Mouse (Mus musculus): ENCODE measurements around the gene Cog7. TPM values are rescaled to one million over a fixed set of nuclear protein-coding genes. Genes with fewer than 3 reads are reported as not detected.

The Cog7 gene
- total RNA-seq, 2 experiments from 2014 or later = 8.2 to 9.9 TPM

DNA sequence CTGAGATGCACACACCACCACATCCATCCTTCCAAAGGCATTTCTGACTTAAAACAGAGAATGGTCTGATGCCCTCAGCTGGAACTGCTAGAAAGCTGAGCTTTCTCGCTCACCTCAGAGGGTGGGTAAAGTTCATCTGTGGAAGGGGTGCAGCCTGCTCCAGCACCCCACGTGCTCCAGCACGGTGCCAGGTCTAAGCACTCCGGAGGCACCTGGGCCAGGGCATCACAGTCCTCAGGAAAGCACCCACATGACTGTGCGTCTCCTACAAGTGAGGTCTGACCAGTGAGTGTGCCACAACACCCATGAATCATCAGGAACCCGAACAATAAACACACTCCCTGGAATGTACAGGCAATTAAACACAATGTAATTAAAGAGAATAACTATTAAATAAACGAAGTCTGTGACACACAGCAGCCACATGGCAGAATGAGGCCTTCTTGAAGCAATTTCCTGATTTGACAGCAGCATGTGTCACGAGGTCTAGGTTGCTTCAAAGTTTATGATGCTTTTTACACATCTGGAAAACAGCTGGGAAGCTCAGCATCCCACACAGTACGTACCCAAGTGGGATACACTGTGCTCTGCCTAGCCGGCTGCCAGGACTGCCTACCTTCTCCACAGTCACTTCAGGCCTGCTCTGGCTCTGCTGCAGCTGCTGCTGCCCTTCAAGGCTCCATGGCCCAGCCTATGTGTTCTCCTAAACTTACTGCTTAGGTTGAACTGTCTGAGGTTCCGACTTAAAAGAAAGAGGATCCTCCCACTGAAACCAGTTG lies 26.4 kb downstream of the Cog7 start:
- no peak for DNase-seq

DNA sequence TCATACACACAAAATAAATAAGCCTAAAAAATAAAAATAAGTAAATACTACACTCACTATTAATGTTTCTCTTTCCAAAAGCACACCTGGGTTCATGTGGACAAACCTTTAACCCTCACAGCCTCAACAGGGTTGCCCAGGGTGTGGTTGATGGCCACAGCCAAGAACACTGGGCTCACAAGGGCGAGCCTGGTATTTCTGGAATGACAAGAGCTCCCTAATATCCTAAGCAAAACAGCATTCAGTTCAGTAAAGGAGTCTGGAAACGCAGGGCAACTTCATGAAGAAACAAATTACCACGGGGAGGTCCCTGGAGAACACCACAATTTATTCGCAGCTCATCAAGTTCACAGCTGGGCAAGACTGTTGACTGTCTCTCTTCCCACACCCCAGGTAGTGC lies 34.0 kb downstream of the Cog7 start:
- DNase-seq = no peak

DNA sequence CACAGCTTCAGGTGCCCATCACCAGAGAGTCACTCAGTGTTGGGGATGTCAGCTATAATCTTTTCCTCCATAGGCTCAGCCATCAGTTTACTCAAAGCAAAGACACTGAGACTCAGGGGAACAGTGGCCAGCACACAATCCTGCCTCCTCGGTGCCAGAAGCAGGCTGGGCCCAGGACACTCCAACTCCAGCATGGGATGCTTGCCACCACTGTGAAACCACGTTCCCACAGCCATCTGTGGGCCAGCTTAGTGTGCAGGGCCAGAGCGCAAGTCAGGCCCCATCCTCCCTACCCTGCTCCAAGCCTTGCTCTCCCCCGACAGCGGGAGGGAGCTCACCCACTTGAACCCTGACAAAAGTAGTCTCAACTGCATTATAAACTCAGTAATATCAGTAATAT lies 35.3 kb downstream of the Cog7 start:
- DNase-seq = no peak

DNA sequence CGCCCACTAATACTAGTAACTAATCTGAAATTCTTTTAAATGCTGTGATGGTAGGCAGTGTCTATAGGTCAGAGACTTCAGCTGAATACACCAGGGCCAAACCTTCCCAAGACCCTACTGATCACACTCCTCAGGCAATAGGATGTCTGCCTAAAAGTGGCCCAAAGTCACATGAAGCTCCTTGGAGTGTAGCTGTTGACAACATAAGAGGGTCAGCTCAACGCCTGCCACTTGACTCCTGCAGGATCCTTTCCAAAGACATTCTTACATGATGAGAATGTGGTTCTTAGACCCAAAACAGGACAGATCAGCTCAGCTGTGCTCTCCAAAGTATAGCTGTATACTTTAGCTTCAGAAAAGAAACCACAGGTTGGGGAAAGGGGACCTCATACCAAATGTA lies 39.1 kb downstream of the Cog7 start:
- DNase-seq = no peak

DNA sequence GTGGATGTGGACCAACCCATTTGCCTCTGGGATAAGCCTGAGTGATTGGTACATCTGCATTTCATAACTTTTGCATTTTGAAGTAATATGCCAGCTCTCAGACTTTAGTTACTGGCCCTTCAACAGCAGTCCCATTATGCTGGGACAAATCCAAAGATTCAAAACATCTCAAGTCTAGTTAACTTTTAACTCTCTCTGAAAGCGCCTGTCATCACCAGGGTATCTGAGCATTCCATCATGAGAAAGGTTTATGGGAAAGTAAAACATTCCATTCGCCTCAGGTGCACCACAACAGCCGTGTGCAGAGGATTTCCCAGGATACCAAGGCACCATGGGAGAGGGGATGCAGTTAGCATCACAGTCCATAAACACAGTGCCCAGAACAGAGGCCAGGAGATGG lies 39.9 kb downstream of the Cog7 start:
- no peak for DNase-seq

DNA sequence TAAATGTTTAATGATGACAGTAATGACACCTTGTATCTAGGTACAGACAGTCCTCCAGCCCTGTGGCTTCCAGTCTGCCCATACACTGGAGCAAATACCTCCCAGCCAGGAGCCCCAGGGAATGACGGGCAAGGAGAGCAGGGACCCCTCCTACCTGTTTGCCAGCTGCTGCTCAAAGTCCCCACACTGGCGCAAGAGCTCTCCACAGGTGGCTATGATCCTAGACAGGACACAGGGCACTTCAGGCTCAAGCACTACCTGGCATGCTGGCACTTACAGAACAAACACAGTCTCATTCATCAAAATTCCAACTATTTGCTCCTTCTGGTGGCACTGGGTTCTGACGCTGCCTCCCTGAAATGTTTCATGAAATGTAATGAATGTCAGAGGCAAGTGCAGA lies 40.5 kb downstream of the Cog7 start:
- DNase-seq = no peak

DNA sequence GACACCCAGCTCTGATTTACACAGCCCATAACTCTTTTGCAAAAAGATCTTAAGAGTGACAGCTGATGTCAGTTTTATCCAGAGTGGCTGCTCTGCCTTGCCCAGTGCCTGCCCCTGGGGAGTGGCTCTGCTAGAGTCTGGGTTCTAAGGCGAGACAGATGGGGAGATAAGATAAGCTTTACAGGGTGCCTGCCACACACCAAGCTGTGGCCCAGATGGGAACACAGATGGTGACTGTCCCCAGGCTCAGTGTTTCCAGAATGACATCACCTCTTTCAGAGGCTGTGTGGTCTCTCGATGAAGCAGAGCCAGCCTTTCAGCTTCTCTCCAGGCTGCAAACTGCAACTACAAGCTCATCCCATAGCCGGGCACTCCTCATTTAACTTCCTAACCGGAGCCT lies 41.8 kb downstream of the Cog7 start:
- no peak for DNase-seq

DNA sequence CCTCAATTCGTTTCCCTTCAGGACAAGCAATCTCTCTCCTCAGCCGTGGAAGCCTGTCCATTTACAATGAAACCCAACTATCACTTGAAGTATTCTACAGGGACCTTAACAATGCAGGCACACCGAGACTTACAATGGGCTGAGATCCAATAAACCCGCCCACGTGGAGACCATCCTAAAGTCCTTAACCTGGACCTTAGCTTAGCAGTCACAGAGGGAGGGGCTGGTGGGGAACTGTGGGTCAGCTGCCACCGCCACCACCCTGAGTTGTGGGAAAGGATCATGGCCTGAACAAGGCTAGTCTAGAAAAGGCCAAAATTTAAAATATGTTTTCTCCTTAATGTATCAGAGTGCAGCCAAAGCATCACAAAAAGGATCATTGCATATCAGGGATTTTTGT lies 42.3 kb downstream of the Cog7 start:
- DNase-seq = no peak

DNA sequence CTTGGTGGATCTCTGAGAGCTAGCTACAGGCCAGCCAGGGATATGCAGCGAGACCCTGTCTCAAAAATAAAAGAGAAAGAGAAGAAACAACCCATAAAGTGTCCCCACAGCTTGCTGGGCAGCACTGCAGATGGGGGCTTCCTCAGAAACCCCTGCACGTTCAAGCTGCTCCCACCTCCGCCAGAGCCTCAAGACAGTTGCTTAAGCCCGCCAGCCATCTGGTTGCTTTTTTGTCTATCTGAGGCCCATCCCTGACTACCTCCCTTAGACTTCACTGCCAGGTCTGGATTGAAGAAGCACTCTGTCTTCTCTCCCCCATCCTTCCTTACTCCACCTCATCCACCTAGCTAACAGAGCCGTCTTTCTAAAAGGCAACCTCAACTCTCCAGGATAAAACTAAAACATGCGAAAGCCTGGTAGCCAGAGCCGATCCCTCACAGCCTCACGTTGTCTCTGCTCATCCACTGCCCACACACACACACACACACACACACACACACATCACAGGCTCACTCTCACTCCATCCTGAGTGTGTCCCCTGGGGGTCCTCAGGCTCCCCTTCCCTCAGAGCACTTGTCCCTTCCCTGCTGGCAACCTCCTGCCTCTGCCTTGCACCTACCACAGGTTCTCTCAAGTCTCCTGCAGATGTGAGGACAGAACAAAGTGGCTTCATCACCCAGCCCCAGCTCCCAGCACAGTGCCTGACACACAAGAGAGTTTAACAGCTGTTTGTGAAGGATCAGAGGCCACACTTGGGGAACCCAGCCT lies 43.2 kb downstream of the Cog7 start:
- DNase-seq = no peak

DNA sequence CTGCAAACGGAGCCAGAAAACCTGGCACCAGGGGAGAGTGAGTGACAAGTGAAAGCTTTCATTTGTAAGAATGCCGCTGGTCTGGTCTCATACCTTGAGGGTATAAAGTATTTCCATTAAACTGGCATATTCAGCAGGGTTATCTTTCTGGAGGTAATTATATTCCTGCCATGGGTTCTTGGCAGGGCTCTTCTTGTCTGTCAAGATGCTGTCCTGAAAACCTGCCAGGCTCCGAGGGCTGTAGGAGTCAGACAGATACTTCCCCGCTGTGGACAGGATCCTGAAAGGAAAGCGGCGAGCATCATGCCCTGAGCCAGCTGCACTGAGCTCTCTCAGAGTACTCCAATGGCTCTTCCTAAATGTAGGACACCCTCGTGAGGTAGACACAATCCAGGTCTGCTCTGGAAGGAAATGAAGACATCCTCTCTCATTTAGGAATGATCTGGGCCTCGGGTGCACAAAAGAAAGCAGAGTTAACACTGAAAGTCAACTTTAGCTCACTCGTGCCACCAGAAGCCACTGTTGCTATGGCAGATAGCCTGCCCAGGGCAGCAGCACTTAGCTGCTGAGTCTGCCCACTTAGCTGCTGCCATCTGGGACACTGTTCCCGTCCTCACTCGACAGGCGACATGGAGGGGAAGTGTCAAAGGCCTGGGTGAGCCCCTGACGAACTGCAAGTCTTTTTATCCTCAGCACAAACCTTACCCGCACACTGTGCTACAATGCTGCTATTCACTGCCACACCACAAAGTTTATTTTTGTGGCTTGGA lies 44.5 kb downstream of the Cog7 start:
- no peak for DNase-seq

DNA sequence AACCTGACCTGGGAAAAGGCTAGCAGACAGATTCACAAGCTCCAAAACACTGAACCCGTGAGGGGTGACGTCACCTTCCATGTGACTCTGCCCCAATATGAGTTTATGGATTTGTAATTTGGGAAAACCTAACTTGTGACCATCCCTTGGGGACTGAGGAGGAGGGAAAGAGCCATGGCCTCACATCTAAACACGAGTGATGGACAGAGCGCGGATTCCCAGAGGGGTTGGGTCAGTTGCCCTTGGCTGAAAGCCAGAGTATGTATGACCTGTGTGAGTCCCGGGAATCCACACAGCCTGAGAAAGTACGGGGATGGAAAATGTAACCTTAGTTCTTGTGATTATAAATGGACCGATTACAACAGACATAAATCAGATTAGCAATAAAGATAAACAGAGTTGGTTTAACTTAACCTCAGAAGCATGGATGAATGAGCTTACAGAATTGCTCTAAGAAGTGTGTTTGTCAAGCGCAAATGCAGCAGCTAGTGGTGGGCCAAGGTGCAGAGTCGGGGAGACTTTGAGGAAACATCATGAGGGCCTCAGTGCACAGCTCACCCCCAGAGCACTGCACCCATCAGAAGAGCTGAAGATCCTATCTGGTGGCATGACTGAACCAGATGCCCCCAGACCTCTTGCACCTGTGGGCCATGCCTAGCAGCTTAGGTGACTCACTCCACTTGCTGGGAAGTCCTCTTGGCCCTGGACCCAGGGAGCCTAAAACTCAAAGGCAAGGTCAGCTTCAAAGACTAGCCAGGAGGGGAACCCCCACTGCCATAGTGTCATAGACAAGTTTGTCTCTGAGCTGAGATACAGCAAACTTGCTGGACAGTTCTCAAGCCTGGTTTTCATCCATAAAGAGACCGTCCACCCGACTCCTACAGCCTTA lies 45.4 kb downstream of the Cog7 start:
- DNase-seq = no peak

DNA sequence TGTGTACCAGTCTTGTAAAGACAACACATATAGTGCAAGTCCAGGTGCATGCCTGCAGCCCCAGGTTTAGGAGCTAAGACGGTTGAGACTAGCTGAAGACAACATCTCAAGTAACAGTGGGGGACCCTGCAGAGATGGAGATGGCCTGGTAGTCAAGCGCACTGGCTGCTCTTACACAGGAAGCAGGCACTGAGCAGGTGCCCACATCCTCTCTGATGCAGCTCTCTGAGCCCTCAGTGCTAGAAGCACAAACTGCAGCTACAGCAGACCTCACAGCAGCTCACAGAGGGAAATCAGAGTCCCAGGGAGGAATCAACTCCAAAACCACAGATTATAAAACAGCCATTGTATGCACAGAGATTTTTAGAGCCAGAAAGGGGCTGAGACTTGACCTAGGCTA lies 47.2 kb downstream of the Cog7 start:
- DNase-seq = no peak

DNA sequence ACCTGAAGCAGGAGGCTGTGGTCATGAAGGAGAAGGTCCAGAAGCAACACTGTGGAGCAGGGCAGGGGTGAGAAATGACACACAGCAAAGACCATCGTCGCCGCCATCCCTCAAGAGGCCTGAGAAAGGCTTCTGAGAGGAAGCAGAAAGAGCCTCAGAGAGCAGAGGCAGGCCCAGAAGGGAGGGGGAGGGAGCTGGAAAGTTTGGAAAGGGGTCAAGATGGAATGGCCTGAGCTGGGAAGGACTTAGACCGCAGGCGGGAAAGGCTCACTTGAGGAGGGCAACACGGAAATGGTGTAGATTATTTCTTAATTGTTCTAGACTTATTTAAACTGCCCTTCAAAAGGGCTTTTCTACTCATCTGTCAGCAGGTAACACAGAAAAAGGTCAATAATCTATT lies 47.8 kb downstream of the Cog7 start:
- no peak for DNase-seq

DNA sequence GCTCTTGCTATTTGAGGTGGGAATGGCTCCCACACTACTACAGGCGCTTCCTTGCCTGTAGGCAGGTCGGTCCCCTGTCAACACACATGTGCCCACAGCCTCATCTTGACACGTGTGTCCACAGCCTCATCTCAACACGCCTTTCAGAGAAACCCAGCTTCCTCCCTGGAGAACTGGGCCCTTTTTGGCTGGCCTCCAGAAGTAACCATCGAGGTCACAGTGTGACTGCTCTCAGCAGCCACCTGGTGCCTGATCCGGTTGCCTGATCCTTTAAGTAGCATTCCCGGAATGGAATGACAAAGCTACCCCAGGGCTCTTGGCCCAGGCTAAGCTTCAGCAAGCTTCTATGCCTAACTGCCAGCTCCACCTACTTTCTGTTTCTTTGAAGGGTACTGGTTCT lies 50.3 kb downstream of the Cog7 start:
- no peak for DNase-seq

DNA sequence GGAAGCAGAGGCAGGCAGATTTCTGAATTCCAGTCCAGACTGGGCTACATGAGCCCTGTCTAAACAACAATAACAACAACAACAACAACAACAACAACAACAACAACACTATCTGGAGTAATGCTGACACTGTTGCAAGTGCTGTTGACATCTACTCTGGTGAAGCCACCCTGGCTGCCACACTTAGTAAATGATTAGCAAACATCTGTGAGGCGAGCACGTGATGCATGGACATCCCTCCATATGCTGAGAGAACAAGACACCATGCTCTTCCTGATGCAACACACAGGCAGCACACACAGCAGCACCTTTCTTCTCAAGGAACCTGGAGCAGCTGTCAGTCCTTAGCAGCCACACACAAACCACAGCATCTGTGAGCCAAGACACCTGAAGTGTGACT lies 53.6 kb downstream of the Cog7 start:
- no peak for DNase-seq

DNA sequence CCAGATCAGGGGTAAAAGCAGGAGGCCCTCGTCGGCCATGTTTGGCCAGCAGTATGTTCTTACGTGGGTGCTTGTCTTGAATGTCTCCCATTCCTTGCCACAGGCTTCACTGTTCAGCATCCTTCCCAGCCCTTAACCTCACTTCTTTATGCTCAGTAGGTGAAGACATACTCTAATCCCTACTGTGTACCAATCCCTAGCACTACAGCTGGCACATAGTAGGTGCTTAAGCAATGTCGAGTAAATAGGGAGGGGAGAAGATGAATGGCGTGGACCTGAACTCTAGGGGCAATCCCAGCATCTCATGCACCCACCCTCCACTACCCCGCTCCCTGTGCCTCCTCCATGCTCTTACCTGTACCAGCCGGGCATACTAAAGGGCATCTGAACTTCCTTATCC lies 57.1 kb downstream of the Cog7 start:
- no peak for DNase-seq

DNA sequence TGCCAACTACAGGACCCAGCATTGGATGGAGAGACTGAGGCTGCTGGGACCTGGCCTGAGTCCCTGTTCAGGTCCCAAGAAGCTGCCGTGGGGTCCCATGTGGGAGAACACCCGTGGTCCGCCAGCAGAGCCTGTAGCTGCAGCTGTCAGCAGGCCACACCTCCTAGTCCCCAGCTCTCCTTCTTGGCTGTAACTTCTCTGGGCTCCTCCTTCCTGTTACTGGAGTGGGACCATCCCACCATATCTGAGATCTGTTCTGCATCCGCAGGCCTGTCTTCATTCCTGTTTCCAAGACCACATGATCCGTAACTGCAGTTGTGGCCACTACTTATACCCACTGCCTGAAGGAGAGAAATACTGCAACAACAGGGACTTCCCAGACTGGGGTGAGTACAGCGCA lies 67.6 kb downstream of the Cog7 start:
- DNase-seq = no peak

DNA sequence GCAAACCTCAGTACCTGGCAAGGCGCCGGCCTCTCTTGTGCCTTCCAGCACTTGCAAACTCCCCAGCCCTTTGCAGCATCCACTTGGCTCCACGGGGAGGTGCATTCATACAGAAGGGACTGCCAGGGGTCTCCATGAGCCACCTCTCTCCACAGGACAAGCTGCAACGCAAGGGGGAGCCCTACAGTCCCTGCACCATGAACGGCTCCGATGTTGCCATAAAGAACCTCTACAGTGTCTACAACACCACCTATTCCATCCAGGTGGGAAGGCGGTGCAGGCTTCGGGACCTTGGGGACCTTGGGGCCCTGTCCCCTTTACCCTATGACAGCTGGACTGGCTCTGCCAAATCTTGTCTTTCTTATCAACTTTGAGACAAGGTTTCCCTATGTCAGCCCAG lies 69.3 kb downstream of the Cog7 start:
- no peak for DNase-seq

DNA sequence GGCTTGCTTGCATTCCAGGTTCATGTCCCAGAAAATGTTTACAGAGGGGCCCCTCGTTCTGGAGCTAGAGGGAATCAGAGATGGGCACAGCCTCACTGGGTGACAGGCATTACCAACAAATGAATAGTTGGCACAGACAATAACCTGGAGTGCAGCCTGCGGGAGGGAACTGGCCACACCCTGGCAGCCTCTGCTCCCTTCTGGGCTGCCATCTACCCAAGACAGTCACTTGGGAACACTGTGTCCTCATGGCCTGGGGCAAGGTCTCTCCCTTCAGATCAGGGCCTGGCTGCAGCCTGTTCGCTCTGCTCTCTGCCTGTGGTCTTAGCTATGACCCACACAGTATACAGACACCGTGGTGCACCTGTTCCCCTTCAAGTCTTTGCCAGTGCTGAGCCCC lies 74.6 kb downstream of the Cog7 start:
- no peak for DNase-seq

DNA sequence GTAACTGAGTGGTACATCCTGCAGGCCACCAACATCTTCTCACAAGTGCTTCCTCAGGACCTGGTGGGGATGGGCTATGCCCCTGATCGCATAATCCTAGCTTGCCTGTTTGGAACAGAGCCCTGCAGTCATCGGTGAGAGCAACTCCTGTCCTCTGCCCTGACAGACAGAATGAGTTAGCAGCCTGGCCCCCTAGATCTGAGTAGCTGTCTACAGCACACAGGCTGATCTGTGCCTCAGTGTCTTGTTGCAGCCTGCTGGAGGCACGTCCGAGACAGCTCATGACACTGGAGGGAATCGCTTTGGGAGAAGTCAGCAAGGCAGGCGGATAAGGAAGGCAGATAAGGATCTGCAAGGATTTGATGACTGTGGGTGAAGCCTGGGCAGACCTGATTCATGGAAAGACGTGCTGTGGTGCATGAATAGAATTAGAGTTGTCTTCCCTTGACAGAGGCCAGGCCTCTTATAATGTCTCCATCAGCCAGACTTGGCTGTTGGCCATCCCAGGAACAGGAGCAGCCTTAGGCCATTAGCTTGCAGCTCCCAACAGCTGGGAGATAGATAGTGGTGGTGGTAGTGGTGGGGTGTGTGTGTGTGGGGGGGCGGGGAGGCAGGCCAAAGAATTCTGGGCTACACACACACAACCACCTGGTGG lies 78.6 kb downstream of the Cog7 start:
- DNase-seq = no peak

DNA sequence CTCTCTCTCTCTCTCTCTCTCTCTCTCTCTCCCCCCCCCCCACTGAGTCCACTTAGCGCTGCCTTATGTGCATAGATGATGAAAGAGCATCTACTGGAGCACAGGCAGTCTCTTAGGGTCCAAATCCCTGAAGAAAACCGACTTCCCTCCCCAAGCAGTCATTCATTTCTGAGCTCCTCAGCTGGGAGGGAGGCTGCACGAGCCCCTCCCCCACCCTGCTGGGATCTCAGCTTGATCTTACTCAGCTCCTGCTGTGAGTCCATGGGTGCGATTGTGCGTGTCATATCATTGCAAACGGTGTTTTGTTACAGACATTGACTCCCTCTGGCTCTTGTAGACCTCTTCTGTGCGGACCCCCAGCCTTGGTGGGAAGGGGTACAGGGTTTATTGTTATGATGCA lies 81.6 kb downstream of the Cog7 start:
- no peak for DNase-seq

DNA sequence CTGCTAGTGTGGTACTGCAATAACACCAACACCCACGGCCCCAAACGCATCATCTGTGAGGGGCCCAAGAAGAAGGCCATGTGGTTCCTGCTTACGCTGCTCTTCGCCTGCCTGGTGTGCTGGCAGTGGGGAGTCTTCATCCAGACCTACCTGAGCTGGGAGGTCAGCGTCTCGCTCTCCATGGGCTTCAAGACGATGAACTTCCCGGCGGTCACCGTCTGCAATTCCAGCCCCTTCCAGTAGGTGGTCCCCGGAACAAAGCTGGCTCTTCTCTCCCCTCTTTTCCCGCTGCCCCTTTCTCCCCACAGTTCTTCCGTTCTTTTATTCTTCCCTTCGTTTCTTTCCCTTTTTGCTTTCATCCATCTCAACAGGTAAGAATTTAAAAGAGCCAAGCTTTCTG lies 82.2 kb downstream of the Cog7 start:
- peak; percentile 38 for DNase-seq

Measured in gastrocnemius, postnatal 10 days (tissue).